Mouse (Mus musculus) CH12.LX (cell line): Measurements from ENCODE around the gene Espn. TPM values are rescaled to one million over a fixed set of nuclear protein-coding genes. Genes with fewer than 3 reads are reported as not detected.

ENCODE experiments used
- DNase-seq: peaks from one replicate; pipeline ENCODE4 v3.0.0-alpha.2; 2013; ENCODE audit errors: extremely low read depth
- H3K27ac ChIP-seq: 2 replicates; pipeline ENCODE4 v1.5.1; 2012; ENCODE audit warnings: low read depth, mild to moderate bottlenecking, control low read depth, moderate library complexity; ENCODE audit not compliant: insufficient read depth
- H3K27me3 ChIP-seq: replicated peaks from 2 replicates; pipeline ENCODE3; 2012; ENCODE audit warnings: inconsistent platforms
- H3K36me3 ChIP-seq, 2 experiments: replicated peaks in 1 of 2; 2 replicates each; pipeline versions ENCODE3 to v1.6.1; 2012; ENCODE audit warnings: inconsistent platforms in 1 of 2, low read length in 1 of 2, mild to moderate bottlenecking in 1 of 2, mixed read lengths in 1 of 2, moderate library complexity in 1 of 2; ENCODE audit not compliant: control insufficient read depth in 1 of 2, insufficient read depth in 1 of 2
- H3K4me1 ChIP-seq, 2 experiments: 2 replicates each; pipeline ENCODE4 v1.6.1; 2012; ENCODE audit warnings: inconsistent platforms in 1 of 2, moderate library complexity in 1 of 2; ENCODE audit not compliant: insufficient read depth in 2 of 2, control insufficient read depth in 1 of 2
- H3K4me2 ChIP-seq: 2 replicates; pipeline ENCODE4 v1.6.1; 2012; ENCODE audit warnings: low read depth, mild to moderate bottlenecking, control low read depth; ENCODE audit not compliant: poor library complexity, insufficient read depth, severe bottlenecking
- H3K4me3 ChIP-seq, 3 experiments: fragments of 150-350 bp in 1 of 3; sonication (generic) in 1 of 3; replicated peaks in 1 of 3; 2 replicates each; pipeline versions ENCODE3 to v1.5.1; 2011 to 2012; ENCODE audit warnings: low read depth in 2 of 3, low read length in 2 of 3, mild to moderate bottlenecking in 2 of 3, moderate library complexity in 2 of 3, control low read depth in 1 of 3, improper control_type of control experiment in 1 of 3, inconsistent platforms in 1 of 3, mixed read lengths in 1 of 3; ENCODE audit not compliant: poor library complexity in 1 of 3
- H3K79me2 ChIP-seq: replicated peaks from 2 replicates; pipeline ENCODE4 v1.6.1; 2012; ENCODE audit warnings: mild to moderate bottlenecking, moderate library complexity; ENCODE audit not compliant: control insufficient read depth, poor library complexity, insufficient read depth, severe bottlenecking; ENCODE audit errors: extremely low read depth
- H3K9ac ChIP-seq: 2 replicates; pipeline ENCODE4 v1.6.1; 2012; ENCODE audit warnings: low read depth, mild to moderate bottlenecking, control low read depth, moderate library complexity; ENCODE audit not compliant: insufficient read depth
- H3K9me3 ChIP-seq: replicated peaks from 2 replicates; pipeline ENCODE3; 2012; ENCODE audit warnings: low read length, inconsistent platforms, mixed read lengths
- CHD2 ChIP-seq: IDR thresholded peaks from 2 replicates; pipeline ENCODE4 v1.6.1; 2011; ENCODE audit warnings: low read length, improper control_type of control experiment
- E2F4 ChIP-seq: IDR thresholded peaks from 2 replicates; pipeline ENCODE4 v1.6.1; 2011; ENCODE audit warnings: low read depth, low read length, improper control_type of control experiment; ENCODE audit not compliant: insufficient replicate concordance
- ELF1 ChIP-seq: IDR thresholded peaks from 2 replicates; pipeline ENCODE4 v1.6.1; 2014; ENCODE audit warnings: low read depth, mild to moderate bottlenecking, inconsistent platforms, low read length, improper control_type of control experiment
- KAT2A ChIP-seq: IDR thresholded peaks from 2 replicates; pipeline ENCODE4 v1.6.1; 2012; ENCODE audit warnings: low read length, improper control_type of control experiment, inconsistent platforms; ENCODE audit not compliant: insufficient replicate concordance
- MAFK ChIP-seq: IDR thresholded peaks from 2 replicates; pipeline ENCODE4 v1.6.1; 2011; ENCODE audit warnings: low read length, improper control_type of control experiment; ENCODE audit not compliant: insufficient replicate concordance
- MAZ ChIP-seq: IDR thresholded peaks from 2 replicates; pipeline ENCODE4 v1.6.1; 2012; ENCODE audit warnings: low read depth, mild to moderate bottlenecking, inconsistent platforms, low read length, improper control_type of control experiment, moderate library complexity
- MXI1 ChIP-seq: IDR thresholded peaks from 2 replicates; pipeline ENCODE4 v1.6.1; 2011; ENCODE audit warnings: mild to moderate bottlenecking, low read depth, low read length, improper control_type of control experiment
- MYC ChIP-seq: IDR thresholded peaks from 2 replicates; pipeline ENCODE4 v1.6.1; 2011; ENCODE audit warnings: low read depth, mild to moderate bottlenecking, improper control_type of control experiment, low read length
- NELFE ChIP-seq: IDR thresholded peaks from 2 replicates; pipeline ENCODE4 v1.6.1; 2011; ENCODE audit warnings: low read depth, low read length, improper control_type of control experiment
- NRF1 ChIP-seq: IDR thresholded peaks from 2 replicates; pipeline ENCODE4 v1.6.1; 2014; ENCODE audit warnings: low read depth, mild to moderate bottlenecking, inconsistent platforms, low read length, improper control_type of control experiment, moderate library complexity
- POLR2A ChIP-seq: IDR thresholded peaks from 2 replicates; pipeline ENCODE4 v1.6.1; 2011; ENCODE audit warnings: low read depth, mild to moderate bottlenecking, improper control_type of control experiment, low read length
- POLR2AphosphoS2 ChIP-seq: IDR thresholded peaks from 2 replicates; pipeline ENCODE4 v1.6.1; 2011; ENCODE audit warnings: low read depth, low read length, improper control_type of control experiment
- RAD21 ChIP-seq: IDR thresholded peaks from 2 replicates; pipeline ENCODE4 v1.6.1; 2011; ENCODE audit warnings: low read depth, mild to moderate bottlenecking, low read length, improper control_type of control experiment, moderate library complexity
- RCOR1 ChIP-seq: conservative IDR thresholded peaks from 2 replicates; pipeline ENCODE4 v1.6.1; 2012; ENCODE audit warnings: low read depth, mild to moderate bottlenecking, inconsistent platforms, low read length, improper control_type of control experiment
- SIN3A ChIP-seq: IDR thresholded peaks from 2 replicates; pipeline ENCODE4 v1.6.1; 2012; ENCODE audit warnings: low read length, improper control_type of control experiment, inconsistent platforms
- SMC3 ChIP-seq: IDR thresholded peaks from 2 replicates; pipeline ENCODE4 v1.6.1; 2011; ENCODE audit warnings: low read depth, low read length, improper control_type of control experiment
- TCF12 ChIP-seq: IDR thresholded peaks from 2 replicates; pipeline ENCODE4 v1.6.1; 2014; ENCODE audit warnings: low read depth, mild to moderate bottlenecking, inconsistent platforms, low read length, improper control_type of control experiment
- UBTF ChIP-seq: IDR thresholded peaks from 2 replicates; pipeline ENCODE4 v1.6.1; 2012; ENCODE audit warnings: low read depth, mild to moderate bottlenecking, inconsistent platforms, low read length, improper control_type of control experiment, moderate library complexity
- USF1 ChIP-seq: IDR thresholded peaks from 2 replicates; pipeline ENCODE4 v1.6.1; 2014; ENCODE audit warnings: low read depth, mild to moderate bottlenecking, inconsistent platforms, low read length, improper control_type of control experiment
- ZC3H11A ChIP-seq: IDR thresholded peaks from 2 replicates; pipeline ENCODE4 v1.6.1; 2012; ENCODE audit warnings: low read depth, mild to moderate bottlenecking, inconsistent platforms, low read length, improper control_type of control experiment
- ZNF384 ChIP-seq: IDR thresholded peaks from 2 replicates; pipeline ENCODE4 v1.6.1; 2012; ENCODE audit warnings: low read depth, low read length, improper control_type of control experiment, inconsistent platforms
- dilution Hi-C: fragments of 300-500 bp; cut with MboI; formaldehyde crosslinking; loops from 2 replicates; pipeline ENCODE4 v1.14.3; 2020; ENCODE audit warnings: low sequenced_read_pairs; ENCODE audit not compliant: extremely low pct_unique_long_range_greater_than_20kb, extremely low pct_ligation_motif_present
- in situ Hi-C: fragments of 300-500 bp; cut with MboI; formaldehyde crosslinking; loops from 3 replicates; pipeline ENCODE4 v1.14.3; 2019; ENCODE audit warnings: low sequenced_read_pairs, low pct_ligation_motif_present, low pct_unique_long_range_greater_than_20kb, mixed read lengths
- polyA plus RNA-seq: library from polyadenylated mRNA; unstranded; fragments of >175 nt; gene quantifications from 2 replicates; pipeline ENCODE4 v1.2.1, GENCODE M21; 2012; ENCODE audit warnings: low read depth; ENCODE audit not compliant: insufficient read length
- total RNA-seq, 2 experiments: library from RNA; depleted of rRNA; stranded (reverse); fragments of 300-350 nt in 1 of 2; fragments of >200 nt in 1 of 2; gene quantifications; 2 replicates each; pipeline ENCODE4 v1.2.3; 2012 to 2014

The Espn gene
- total and polyA plus RNA-seq, 3 experiments: 0.25 TPM; not detected in 2

- DNase-seq: no peak
- no peaks in the 10 kb centered on the region for H3K79me2 ChIP-seq
- no peak overlapping the region for H3K27ac ChIP-seq
- H3K4me1 ChIP-seq: peaks cover 10% of the 10 kb centered on the region in 2 experiments
- H3K9ac ChIP-seq: peak overlapping the region; percentile 66
- no peaks in the 10 kb centered on the region for H3K36me3 ChIP-seq
- peaks cover 6% of the 10 kb centered on the region for H3K9me3 ChIP-seq
- in situ Hi-C loops (no loop called here), dilution Hi-C loops (no loop called here)
- peak overlapping the region; percentile 93 for H3K4me2 ChIP-seq
- peaks cover 86% of the 10 kb centered on the region for H3K27me3 ChIP-seq
- peak overlapping the region in 1 of 3 experiments; percentile 87 for H3K4me3 ChIP-seq
- no peak for TF ChIP-seq E2F4
- TF ChIP-seq MXI1: no peak
- TF ChIP-seq MAFK: no peak
- no peak for TF ChIP-seq TCF12
- TF ChIP-seq MYC: no peak
- TF ChIP-seq POLR2A: no peak
- TF ChIP-seq KAT2A: no peak
- no peak for TF ChIP-seq ZC3H11A
- no peak for TF ChIP-seq RCOR1
- no peak for TF ChIP-seq UBTF
- TF ChIP-seq RAD21: no peak
- no peak for TF ChIP-seq POLR2AphosphoS2
- TF ChIP-seq MAZ: no peak
- no peak for TF ChIP-seq SIN3A
Observed at GRCm38 (mm10) chr4:152087211-152088081, 64.7 kb downstream of the Espn start.

- Histone ChIP-seq H3K79me2 (no peaks in the 10 kb centered on the region), H3K4me1 (peaks cover 5% of the 10 kb centered on the region in 2 experiments; a peak in 2 of 4 replicates), H3K27me3 (peaks cover 82% of the 10 kb centered on the region), H3K4me3 (peak overlapping the region; percentile 32 to 87 (median 42)), H3K9ac (peak overlapping the region; percentile 66), H3K9me3 (peaks cover 6% of the 10 kb centered on the region), H3K27ac (no peak overlapping the region), H3K4me2 (peak overlapping the region; percentile 93), H3K36me3 (no peaks in the 10 kb centered on the region)
- in situ Hi-C loops: no loop called here
- TF ChIP-seq TCF12 (no peak), NRF1 (no peak), ELF1 (peak; percentile 42), CHD2 (no peak), ZNF384 (no peak), POLR2A (peak; percentile 50; the same call in 1 of the 2 replicates), USF1 (no peak), SMC3 (no peak), MXI1 (0 out of 2 replicates have a peak, but pooled peaks have one; percentile 23), MYC (no peak), UBTF (peak; percentile 86), NELFE (peak; percentile 40; the same call in 1 of the 2 replicates)
- dilution Hi-C loops: no loop called here
- no peak for DNase-seq
Observed at GRCm38 (mm10) chr4:152086505-152087210, 65.5 kb downstream of the Espn start.
